30 mouse cellular contexts compared by ENCODE assay signal in the genomic region with DNA sequence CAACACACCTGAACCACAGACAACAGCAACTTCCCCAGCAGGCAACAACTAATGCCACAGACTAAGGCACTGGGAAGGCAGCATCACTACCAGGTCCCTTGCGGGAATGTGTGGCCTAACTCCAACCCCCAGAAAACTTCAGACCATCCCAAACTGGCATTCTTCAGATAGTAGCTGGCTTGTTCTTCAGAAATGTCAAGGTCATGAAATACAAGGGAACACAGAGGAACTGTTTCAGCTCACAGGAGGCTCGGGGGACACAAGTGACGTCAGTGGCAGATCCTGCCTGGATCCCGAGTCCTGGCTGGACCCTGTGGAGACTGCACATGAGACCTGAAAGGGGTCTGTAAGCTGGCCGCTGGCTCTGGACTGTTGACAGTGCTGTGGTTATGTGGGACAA. TPM values are rescaled to one million over a fixed set of nuclear protein-coding genes. Genes with fewer than 3 reads are reported as not detected.
"Had no signal": no experiment of that assay in that cellular context is flagged by ENCODE, and none has a peak within 500 bp of the region (broad histone marks: within the 10 kb centered on the region; RNA-seq: fewer than 3 reads in every experiment).

No protein-coding gene starts in this region.

- H3K27ac ChIP-seq: limb, embryonic 10.5 days; limb, embryonic 13.5 days; liver, embryonic 12.5 days; liver, embryonic 15.5 days; lung, embryonic 15.5 days; midbrain, embryonic 10.5 days; midbrain, embryonic 13.5 days; neural tube, embryonic 13.5 days; stomach, postnatal 0 days had no signal

- H3K36me3 ChIP-seq: limb, embryonic 10.5 days; limb, embryonic 13.5 days; liver, embryonic 12.5 days; liver, embryonic 15.5 days; lung, embryonic 15.5 days; midbrain, embryonic 10.5 days; midbrain, embryonic 13.5 days; neural tube, embryonic 13.5 days had no signal

- H3K9ac ChIP-seq: limb, embryonic 13.5 days; liver, embryonic 12.5 days; liver, embryonic 15.5 days; lung, embryonic 15.5 days; midbrain, embryonic 13.5 days; neural tube, embryonic 13.5 days had no signal

- DNase-seq: kidney, postnatal 14 days; kidney, postnatal 4 days; liver; lung, adult 18-20 months; lung, postnatal 10 days; lung, postnatal 36 days; right cerebral cortex, adult 18-20 months; right cerebral cortex, postnatal 14 days; right cerebral cortex, postnatal 4 days; thymus, adult 18-20 months; thymus, postnatal 36 days had no signal

- H3K27me3 ChIP-seq: limb, embryonic 13.5 days; lung, embryonic 15.5 days; neural tube, embryonic 13.5 days had no signal

- ATAC-seq: liver, embryonic 12.5 days; midbrain, embryonic 13.5 days; midbrain, embryonic 16.5 days had no signal

- H3K4me2 ChIP-seq: limb, embryonic 13.5 days; liver, embryonic 12.5 days; liver, embryonic 15.5 days; lung, embryonic 15.5 days; midbrain, embryonic 13.5 days; neural tube, embryonic 13.5 days had no signal

- H3K4me3 ChIP-seq: limb, embryonic 10.5 days; limb, embryonic 13.5 days; liver, embryonic 12.5 days; liver, embryonic 15.5 days; lung, embryonic 15.5 days; megakaryocyte, embryonic 14.5 days; midbrain, embryonic 10.5 days; midbrain, embryonic 13.5 days; myocyte; neural tube, embryonic 13.5 days had no signal

- H3K9me3 ChIP-seq: limb, embryonic 10.5 days; limb, embryonic 13.5 days; liver, embryonic 12.5 days; liver, embryonic 15.5 days; lung, embryonic 15.5 days; midbrain, embryonic 10.5 days; midbrain, embryonic 13.5 days; neural tube, embryonic 13.5 days had no signal

RNA-seq across cellular contexts. Expression of a gene that starts 4.1 kb away (rescaled TPM):
- total RNA-seq: layer of hippocampus, adult 18-20 months; layer of hippocampus, postnatal 14 days; left cerebral cortex, postnatal 25 days; monocyte, adult 5-6 weeks had no signal
- polyA plus RNA-seq: kidney, embryonic 16.5 days; limb, embryonic 10.5 days; limb, embryonic 13.5 days; liver, embryonic 12.5 days; liver, embryonic 15.5 days; lung, embryonic 15.5 days; midbrain, embryonic 10.5 days; midbrain, embryonic 13.5 days; midbrain, embryonic 16.5 days; myocyte; neural tube, embryonic 13.5 days; stomach, embryonic 14.5 days; stomach, postnatal 0 days; urinary bladder, adult 2 months had no signal

RNA-seq across cellular contexts. Expression of a gene that starts 24.8 kb away (rescaled TPM):
- total RNA-seq: monocyte, adult 5-6 weeks had no signal
